Mouse (Mus musculus) gonadal fat pad, adult 2 months (tissue): ENCODE measurements around the gene Mrpl43. TPM values are rescaled to one million over a fixed set of nuclear protein-coding genes. Genes with fewer than 3 reads are reported as not detected.
"Not testable (repeated sequence)": the region's sequence is repeated elsewhere in the genome, so short reads cannot be mapped to it uniquely, and the experiment has no call there.

Source experiments
- DNase-seq: peaks from one replicate; pipeline ENCODE4 v3.0.0-alpha.2; 2012; ENCODE audit warnings: low read depth
- polyA plus RNA-seq: library from polyadenylated mRNA; depleted of rRNA; stranded (reverse); fragments of >200 nt; gene quantifications from 2 replicates; pipeline ENCODE4 v1.2.3, GENCODE M21; 2012; rRNA removed

The Mrpl43 gene
- polyA plus RNA-seq = 73.0 and 74.7 TPM in 2 replicates

- no peak for DNase-seq
Measured at GRCm38 (mm10) chr19:45005957-45006712, at the start of gene Mrpl43. TSS of gene Mrpl43 (minus strand) at chr19:45006442.

GRCm38 (mm10) chr19:45054892-45055690 is 48.8 kb upstream of the Mrpl43 start:
- DNase-seq = no peak

DNA sequence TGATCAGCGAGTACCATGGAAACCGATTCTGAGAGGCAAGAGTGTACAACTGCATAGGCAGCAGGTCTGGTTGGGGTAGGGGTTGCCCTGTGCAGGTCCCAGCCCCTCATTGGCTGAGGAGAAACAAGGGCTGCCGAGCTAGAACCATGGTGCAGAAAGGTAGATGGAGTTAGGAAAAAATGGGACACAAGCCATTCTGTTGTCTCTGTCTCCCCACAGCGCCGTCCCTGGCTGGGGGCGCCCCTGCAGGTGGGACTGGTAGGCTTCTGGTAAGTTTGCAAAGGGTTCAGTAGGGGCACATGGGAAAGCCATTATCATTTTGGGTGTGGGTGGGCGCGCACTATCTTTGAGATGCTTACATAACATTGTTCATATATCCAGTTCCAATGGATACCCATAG is 47.2 kb upstream of the Mrpl43 start:
- no peak for DNase-seq

- DNase-seq = no peak
Measured at GRCm38 (mm10) chr19:45049523-45049922, 43.3 kb upstream of the Mrpl43 start.

- no peak for DNase-seq
Measured at GRCm38 (mm10) chr19:45048644-45049365, 42.6 kb upstream of the Mrpl43 start.

GRCm38 (mm10) chr19:45047935-45048643 is 41.8 kb upstream of the Mrpl43 start:
- no peak for DNase-seq

- no peak for DNase-seq
Measured at GRCm38 (mm10) chr19:45047417-45047934, 41.2 kb upstream of the Mrpl43 start, which contains the start of gene Sfxn3. TSS of gene Sfxn3 (plus strand) at chr19:45047503.

DNA sequence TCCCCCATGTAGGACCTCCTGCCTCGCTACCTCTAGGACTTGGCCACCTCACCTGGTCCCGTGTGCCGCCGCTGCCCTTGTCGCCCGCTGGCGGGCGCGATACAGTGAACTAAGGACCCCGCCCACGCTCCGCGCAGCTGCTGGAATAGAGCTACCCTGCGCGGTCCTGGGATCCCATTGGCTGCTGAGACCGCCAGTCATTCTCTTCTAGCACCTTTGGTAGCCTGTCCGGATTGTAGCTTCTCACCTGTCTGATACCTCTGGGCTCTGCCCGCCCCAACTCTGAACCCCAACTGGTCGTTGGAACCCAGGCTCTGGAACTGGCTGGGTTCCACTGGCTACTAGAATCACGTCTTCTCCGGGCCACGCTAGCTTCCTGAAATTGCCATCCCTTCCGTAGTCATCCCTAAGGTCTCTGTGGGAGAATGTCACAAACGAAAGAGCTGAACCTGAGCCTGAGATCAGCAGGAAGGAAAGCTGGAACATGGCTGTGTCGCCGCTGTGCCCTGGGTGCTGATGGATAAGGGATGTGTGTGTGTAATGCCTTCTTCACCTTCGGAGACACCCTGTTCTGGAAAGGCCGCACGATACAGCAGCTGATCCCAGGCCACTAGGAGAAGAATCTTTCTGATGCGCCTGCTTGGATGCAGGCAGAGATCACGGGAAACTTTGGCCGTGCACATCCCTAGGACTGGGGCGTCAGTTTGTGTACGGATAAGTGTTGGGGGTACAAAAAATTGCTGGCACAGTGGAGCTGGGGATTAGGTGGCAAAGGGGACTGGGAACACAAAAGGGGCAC is 40.5 kb upstream of the Mrpl43 start:
- DNase-seq = no peak

DNA sequence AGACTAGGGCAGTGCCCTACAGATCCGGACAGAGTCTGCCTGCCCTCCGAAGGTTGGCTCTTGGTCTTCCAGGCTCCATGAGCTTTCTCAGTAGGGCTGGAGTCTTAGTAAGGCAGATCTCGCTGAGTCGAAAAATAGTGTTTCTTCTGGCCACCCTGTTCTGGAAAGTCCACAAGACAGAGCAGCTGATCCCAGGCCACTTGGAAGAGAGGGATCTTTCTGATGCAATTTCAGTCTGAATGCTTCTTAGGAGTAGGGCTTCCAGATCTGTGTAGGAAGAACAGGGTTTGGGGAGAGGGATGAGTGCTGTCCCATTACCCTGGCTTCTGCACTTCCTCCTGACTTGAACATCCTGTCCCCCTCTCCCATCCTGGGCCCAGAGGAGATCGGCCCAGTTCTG is 39.4 kb upstream of the Mrpl43 start, which contains the start of gene Pdzd7:
Gene Pdzd7 (minus strand): TSS at position 67 of the 400 bp plus-strand sequence.
- no peak for DNase-seq

DNA sequence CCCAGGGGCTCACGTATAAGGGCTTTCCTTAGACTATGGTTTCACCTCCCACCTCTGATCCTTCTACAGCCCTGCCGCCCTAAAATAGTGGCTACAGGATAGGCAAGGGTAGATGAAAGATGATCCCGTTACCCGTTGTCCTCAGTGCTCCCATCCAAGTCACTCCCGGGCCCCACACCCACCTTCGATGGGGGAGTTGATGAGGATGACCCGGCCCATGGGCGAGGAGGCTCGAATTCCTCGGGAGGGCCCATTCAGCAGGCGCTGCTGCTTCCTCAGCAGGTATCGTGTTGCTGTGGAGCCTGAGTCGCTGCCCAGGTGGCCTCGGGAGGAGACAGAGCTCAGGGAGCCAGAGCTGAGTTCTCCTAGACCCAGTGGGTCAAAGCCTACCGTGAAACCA is 39.0 kb upstream of the Mrpl43 start:
- no peak for DNase-seq

GRCm38 (mm10) chr19:45044389-45044927 is 38.2 kb upstream of the Mrpl43 start:
- DNase-seq = no peak

GRCm38 (mm10) chr19:45040214-45040613 is 34.0 kb upstream of the Mrpl43 start:
- no peak for DNase-seq

DNA sequence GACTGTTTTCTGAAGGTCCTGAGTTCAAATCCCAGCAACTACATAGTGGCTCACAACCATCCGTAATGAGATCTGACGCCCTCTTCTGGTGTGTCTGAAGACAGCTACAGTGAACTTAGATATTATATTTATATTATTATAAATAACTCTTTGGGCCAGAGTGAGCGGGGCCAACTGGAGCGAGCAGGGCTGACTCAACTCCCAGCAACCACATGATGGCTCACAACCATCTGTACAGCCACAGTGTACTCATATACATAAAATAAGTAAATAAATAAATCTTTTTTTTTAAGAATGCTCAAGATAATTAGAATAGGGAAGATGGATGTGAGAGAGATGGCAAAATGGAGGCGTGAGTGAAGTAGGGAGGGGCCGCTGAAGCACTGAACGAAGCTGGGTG is 32.0 kb upstream of the Mrpl43 start:
- not testable (repeated sequence) for DNase-seq

DNA sequence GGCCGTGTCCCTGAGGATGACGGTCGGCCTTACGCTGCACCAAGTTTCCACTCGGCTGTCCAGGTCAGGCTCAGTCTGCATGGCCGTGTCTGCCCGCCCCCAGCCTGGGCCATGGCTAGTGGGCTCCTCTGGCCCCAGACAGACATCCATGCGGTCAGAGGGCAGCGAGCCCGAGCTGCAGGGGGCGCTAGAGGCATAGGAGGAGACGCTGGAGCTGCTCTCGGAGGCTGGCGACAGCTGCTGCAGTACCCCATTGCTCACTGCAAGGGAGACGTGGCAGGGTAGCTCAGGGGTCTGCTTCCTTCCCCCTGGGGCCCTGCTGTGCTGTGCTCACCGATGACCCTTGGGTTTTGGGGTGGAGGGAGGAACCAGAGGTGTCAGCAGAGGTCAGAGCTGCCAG is 30.6 kb upstream of the Mrpl43 start:
- no peak for DNase-seq

- no peak for DNase-seq
Measured at GRCm38 (mm10) chr19:45032570-45033332, 26.5 kb upstream of the Mrpl43 start.

GRCm38 (mm10) chr19:45031780-45032179 is 25.5 kb upstream of the Mrpl43 start:
- DNase-seq = no peak

GRCm38 (mm10) chr19:45030746-45031693 is 24.8 kb upstream of the Mrpl43 start:
- DNase-seq = no peak

DNA sequence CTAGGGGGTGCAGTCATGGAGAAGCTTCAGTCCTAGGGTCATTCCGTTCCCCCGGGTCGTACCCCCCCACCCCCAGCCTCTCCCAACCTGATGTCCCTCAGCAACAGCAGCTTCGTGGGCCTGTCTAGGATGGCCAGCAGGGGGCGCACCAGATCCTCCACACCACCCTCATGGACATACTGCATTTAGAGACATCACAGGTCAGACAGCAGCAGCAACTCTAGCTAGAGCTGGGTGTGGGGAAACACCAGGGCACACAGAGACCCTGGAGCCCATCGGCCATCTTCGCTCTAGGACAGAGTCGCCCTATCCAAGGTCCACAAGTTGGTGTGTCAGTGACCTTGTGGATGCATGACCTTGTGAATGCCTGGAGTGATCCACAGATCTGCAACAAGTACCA is 23.9 kb upstream of the Mrpl43 start:
- DNase-seq = no peak
